Mouse (Mus musculus): ENCODE data around the gene Rcn1. TPM values are rescaled to one million over a fixed set of nuclear protein-coding genes. Genes with fewer than 3 reads are reported as not detected.

Rcn1 gene
- polyA plus RNA-seq, 1 experiment from 2014 or later, result 29.5 TPM

- Histone ChIP-seq H3K4me3 (ENCODE audit: low read depth, low read length) (no peak overlapping the region), H3K27ac (ENCODE audit: low read depth, low read length) (no peak overlapping the region), H3K4me2 (replicated peaks; ENCODE audit: low read depth) (no peak overlapping the region), H3K36me3 (ENCODE audit: control insufficient read depth, insufficient read depth) (no peaks in the 10 kb centered on the region), H3K9ac (ENCODE audit: low read depth, low read length) (no peak overlapping the region), H3K27me3 (replicated peaks; ENCODE audit: control insufficient read depth, insufficient read depth, low read length) (no peaks in the 10 kb centered on the region), H3K4me1 (replicated peaks; ENCODE audit: control insufficient read depth, insufficient read depth, low read length) (no peaks in the 10 kb centered on the region; the same call in 1 of the 2 replicates), H3K9me3 (ENCODE audit: control insufficient read depth) (no peaks in the 10 kb centered on the region)
- TF ChIP-seq CTCF (IDR thresholded peaks at IDR 0.05; ENCODE audit: low read depth), result no peak
- WGBS, result 58% methylated on average over 6 of the region's 6 CpGs
- no peak for ATAC-seq
Measured at GRCm38 (mm10) chr2:105429899-105430298, 30.8 kb upstream of the Rcn1 start.

DNA sequence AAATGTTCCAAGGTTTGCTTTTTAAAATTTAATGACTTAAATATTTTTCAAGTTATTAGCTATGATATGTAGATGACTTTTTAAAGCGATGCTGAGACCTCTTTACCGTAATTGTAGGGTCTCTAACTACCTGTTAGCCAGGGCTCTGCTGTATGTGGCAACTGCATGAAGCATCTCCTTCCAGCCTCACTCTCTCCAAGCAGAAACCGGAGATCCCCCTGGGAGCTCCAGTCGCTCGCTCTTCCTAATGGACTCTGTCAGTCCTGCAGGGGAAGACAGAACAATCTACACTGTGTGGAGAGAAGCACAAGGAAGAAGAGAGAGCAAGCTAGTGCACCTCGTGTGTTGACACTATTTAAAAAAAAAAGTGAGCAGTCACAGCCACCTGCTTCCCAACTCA is 29.3 kb upstream of the Rcn1 start:
- Histone ChIP-seq H3K9me3 (ENCODE audit: control insufficient read depth) (no peaks in the 10 kb centered on the region), H3K9ac (ENCODE audit: low read depth, low read length) (no peak overlapping the region), H3K4me3 (ENCODE audit: low read depth, low read length) (no peak overlapping the region), H3K4me2 (replicated peaks; ENCODE audit: low read depth) (no peak overlapping the region), H3K4me1 (replicated peaks; ENCODE audit: control insufficient read depth, insufficient read depth, low read length) (no peaks in the 10 kb centered on the region; the same call in 1 of the 2 replicates), H3K27me3 (replicated peaks; ENCODE audit: control insufficient read depth, insufficient read depth, low read length) (no peaks in the 10 kb centered on the region), H3K36me3 (ENCODE audit: control insufficient read depth, insufficient read depth) (no peaks in the 10 kb centered on the region), H3K27ac (ENCODE audit: low read depth, low read length) (no peak overlapping the region)
- no peak for TF ChIP-seq CTCF (IDR thresholded peaks at IDR 0.05; ENCODE audit: low read depth)
- 26% methylated on average over 6 of the region's 6 CpGs for WGBS
- no peak for ATAC-seq

- no peak for ATAC-seq
- no peaks in the 10 kb centered on the region; the same call in 1 of the 2 replicates for H3K4me1 ChIP-seq (replicated peaks; ENCODE audit: control insufficient read depth, insufficient read depth, low read length)
- H3K9me3 ChIP-seq (ENCODE audit: control insufficient read depth), result no peaks in the 10 kb centered on the region
- 2% methylated on average over 12 of the region's 12 CpGs for WGBS
- H3K36me3 ChIP-seq (ENCODE audit: control insufficient read depth, insufficient read depth), result no peaks in the 10 kb centered on the region
- H3K4me3 ChIP-seq (ENCODE audit: low read depth, low read length), result no peak overlapping the region
- H3K9ac ChIP-seq (ENCODE audit: low read depth, low read length), result no peak overlapping the region
- TF ChIP-seq CTCF (IDR thresholded peaks at IDR 0.05; ENCODE audit: low read depth), result peak; percentile 95
- H3K4me2 ChIP-seq (replicated peaks; ENCODE audit: low read depth), result no peak overlapping the region
- H3K27ac ChIP-seq (ENCODE audit: low read depth, low read length), result no peak overlapping the region
- no peaks in the 10 kb centered on the region for H3K27me3 ChIP-seq (replicated peaks; ENCODE audit: control insufficient read depth, insufficient read depth, low read length)
Measured at GRCm38 (mm10) chr2:105428029-105428428, 28.9 kb upstream of the Rcn1 start.

GRCm38 (mm10) chr2:105427447-105427846 is 28.3 kb upstream of the Rcn1 start:
- H3K9ac ChIP-seq (ENCODE audit: low read depth, low read length), result no peak overlapping the region
- no peak for ATAC-seq
- no peak overlapping the region for H3K27ac ChIP-seq (ENCODE audit: low read depth, low read length)
- H3K27me3 ChIP-seq (replicated peaks; ENCODE audit: control insufficient read depth, insufficient read depth, low read length), result no peaks in the 10 kb centered on the region
- no peaks in the 10 kb centered on the region for H3K36me3 ChIP-seq (ENCODE audit: control insufficient read depth, insufficient read depth)
- 67% methylated on average over 8 of the region's 8 CpGs for WGBS
- no peaks in the 10 kb centered on the region for H3K9me3 ChIP-seq (ENCODE audit: control insufficient read depth)
- H3K4me1 ChIP-seq (replicated peaks; ENCODE audit: control insufficient read depth, insufficient read depth, low read length), result no peaks in the 10 kb centered on the region
- no peak for TF ChIP-seq CTCF (IDR thresholded peaks at IDR 0.05; ENCODE audit: low read depth)
- no peak overlapping the region for H3K4me3 ChIP-seq (ENCODE audit: low read depth, low read length)
- no peak overlapping the region for H3K4me2 ChIP-seq (replicated peaks; ENCODE audit: low read depth)

GRCm38 (mm10) chr2:105418629-105419227 is 19.6 kb upstream of the Rcn1 start:
- H3K4me1 ChIP-seq (replicated peaks; ENCODE audit: control insufficient read depth, insufficient read depth, low read length), result no peaks in the 10 kb centered on the region
- no peak for ATAC-seq
- H3K27ac ChIP-seq (ENCODE audit: low read depth, low read length), result no peak overlapping the region
- H3K9ac ChIP-seq (ENCODE audit: low read depth, low read length), result no peak overlapping the region
- no peak overlapping the region for H3K4me3 ChIP-seq (ENCODE audit: low read depth, low read length)
- WGBS, result 88% methylated on average over 12 of the region's 12 CpGs
- no peak for TF ChIP-seq CTCF (IDR thresholded peaks at IDR 0.05; ENCODE audit: low read depth)
- H3K9me3 ChIP-seq (ENCODE audit: control insufficient read depth), result no peaks in the 10 kb centered on the region
- no peaks in the 10 kb centered on the region for H3K36me3 ChIP-seq (ENCODE audit: control insufficient read depth, insufficient read depth)
- no peak overlapping the region for H3K4me2 ChIP-seq (replicated peaks; ENCODE audit: low read depth)
- H3K27me3 ChIP-seq (replicated peaks; ENCODE audit: control insufficient read depth, insufficient read depth, low read length), result no peaks in the 10 kb centered on the region; the same call in 1 of the 2 replicates

- H3K36me3 ChIP-seq (ENCODE audit: control insufficient read depth, insufficient read depth), result no peaks in the 10 kb centered on the region
- no peak overlapping the region for H3K27ac ChIP-seq (ENCODE audit: low read depth, low read length)
- H3K9me3 ChIP-seq (ENCODE audit: control insufficient read depth), result no peaks in the 10 kb centered on the region
- ATAC-seq, result no peak
- no peaks in the 10 kb centered on the region for H3K4me1 ChIP-seq (replicated peaks; ENCODE audit: control insufficient read depth, insufficient read depth, low read length)
- H3K4me2 ChIP-seq (replicated peaks; ENCODE audit: low read depth), result no peak overlapping the region
- no peak overlapping the region for H3K9ac ChIP-seq (ENCODE audit: low read depth, low read length)
- TF ChIP-seq CTCF (IDR thresholded peaks at IDR 0.05; ENCODE audit: low read depth), result no peak
- 62% methylated on average over 5 of the region's 5 CpGs for WGBS
- no peak overlapping the region for H3K4me3 ChIP-seq (ENCODE audit: low read depth, low read length)
- H3K27me3 ChIP-seq (replicated peaks; ENCODE audit: control insufficient read depth, insufficient read depth, low read length), result no peaks in the 10 kb centered on the region; the same call in 1 of the 2 replicates
Measured at GRCm38 (mm10) chr2:105417663-105418062, 18.5 kb upstream of the Rcn1 start.

Data from intestine, postnatal 0 days (tissue).